Mouse (Mus musculus) heart, embryonic 15.5 days (tissue): ENCODE data around the gene Tor4a. TPM values are rescaled to one million over a fixed set of nuclear protein-coding genes. Genes with fewer than 3 reads are reported as not detected.

ENCODE experiments used
- ATAC-seq: fragments of 200-750 bp; cut with Nextera tagmentation; replicated peaks from 2 replicates; pipeline ENCODE4 v1.8.0; 2017; ENCODE audit warnings: low read depth, moderate TSS enrichment; ENCODE audit not compliant: insufficient number of reproducible peaks, insufficient read depth, low FRiP score
- H3K27ac ChIP-seq: fragments of 300-500 bp; sonication (generic); 2 replicates; pipeline ENCODE4 v1.5.1; 2015; ENCODE audit warnings: mild to moderate bottlenecking, inconsistent platforms
- H3K27me3 ChIP-seq: fragments of 300-500 bp; sonication (generic); 2 replicates; pipeline ENCODE4 v1.6.1; 2015; ENCODE audit warnings: inconsistent platforms
- H3K36me3 ChIP-seq: fragments of 300-500 bp; sonication (generic); 2 replicates; pipeline ENCODE4 v1.6.1; 2015; ENCODE audit warnings: mild to moderate bottlenecking, inconsistent platforms
- H3K4me1 ChIP-seq: fragments of 300-500 bp; sonication (generic); replicated peaks from 2 replicates; pipeline ENCODE4 v1.6.1; 2015; ENCODE audit warnings: inconsistent platforms
- H3K4me2 ChIP-seq: fragments of 300-500 bp; sonication (generic); 2 replicates; pipeline ENCODE4 v1.6.1; 2015; ENCODE audit warnings: inconsistent platforms, mild to moderate bottlenecking, moderate library complexity
- H3K4me3 ChIP-seq: fragments of 300-500 bp; sonication (generic); 2 replicates; pipeline ENCODE4 v1.5.1; 2015; ENCODE audit warnings: mild to moderate bottlenecking, inconsistent platforms
- H3K9ac ChIP-seq: fragments of 300-500 bp; sonication (generic); 2 replicates; pipeline ENCODE4 v1.6.1; 2015; ENCODE audit warnings: mild to moderate bottlenecking, inconsistent platforms
- H3K9me3 ChIP-seq: fragments of 300-500 bp; sonication (generic); replicated peaks from 2 replicates; pipeline ENCODE4 v1.6.1; 2016; ENCODE audit warnings: inconsistent platforms
- WGBS: fragments of 180-500 bp; shearing (Covaris S2); methylation state at CpG from one replicate; pipeline ENCODE4 v1.1.7; 2015; ENCODE audit warnings: mixed read lengths; 5-methylcytosine and 5-hydroxymethylcytosine counted together
- polyA plus RNA-seq: library from polyadenylated mRNA; unstranded; fragments of >200 nt; fragmentation: Nextera tagmentation; extraction: Ambion mirVana; gene quantifications from 2 replicates; pipeline ENCODE4 v1.2.1, GENCODE M21; 2015

The Tor4a gene
- polyA plus RNA-seq, 1 experiment from 2014 or later, result 5.8 TPM

GRCm38 (mm10) chr2:25207593-25207992, 10.9 kb upstream of the Tor4a start:
- peaks cover 20% of the 10 kb centered on the region for H3K4me1 ChIP-seq
- H3K27ac ChIP-seq, result no peak overlapping the region
- H3K36me3 ChIP-seq, result peaks cover 58% of the 10 kb centered on the region
- H3K4me2 ChIP-seq, result no peak overlapping the region
- no peaks in the 10 kb centered on the region for H3K9me3 ChIP-seq
- H3K9ac ChIP-seq, result no peak overlapping the region
- H3K4me3 ChIP-seq, result no peak overlapping the region
- WGBS, result 86% methylated on average over 1 of the region's 1 CpGs
- H3K27me3 ChIP-seq, result no peaks in the 10 kb centered on the region
- ATAC-seq, result no peak

- Histone ChIP-seq H3K4me2 (no peak overlapping the region), H3K4me1 (no peaks in the 10 kb centered on the region), H3K27me3 (no peaks in the 10 kb centered on the region), H3K4me3 (no peak overlapping the region), H3K27ac (no peak overlapping the region), H3K9ac (no peak overlapping the region), H3K9me3 (no peaks in the 10 kb centered on the region), H3K36me3 (peaks cover 87% of the 10 kb centered on the region)
- no peak for ATAC-seq
- 62% methylated on average over 4 of the region's 4 CpGs for WGBS
These were observed 7.0 kb upstream of the Tor4a start for GRCm38 (mm10) chr2:25203631-25204214.

- peaks cover 65% of the 10 kb centered on the region for H3K36me3 ChIP-seq
- 87% methylated on average over 2 of the region's 2 CpGs for WGBS
These were observed 3.9 kb upstream of the Tor4a start for GRCm38 (mm10) chr2:25200631-25201030.

GRCm38 (mm10) chr2:25197946-25198345, 1.3 kb upstream of the Tor4a start:
- ATAC-seq, result no peak
- no peak overlapping the region for H3K9ac ChIP-seq
- peaks cover 21% of the 10 kb centered on the region for H3K27me3 ChIP-seq
- no peak overlapping the region for H3K4me3 ChIP-seq
- no peak overlapping the region for H3K4me2 ChIP-seq
- peaks cover 38% of the 10 kb centered on the region for H3K36me3 ChIP-seq
- H3K27ac ChIP-seq, result peak overlapping the region; percentile 82
- peaks cover 45% of the 10 kb centered on the region for H3K4me1 ChIP-seq
- no peaks in the 10 kb centered on the region for H3K9me3 ChIP-seq

More at GRCm38 (mm10) chr2:25200631-25201030, 3.9 kb upstream of the Tor4a start:
- Histone ChIP-seq H3K4me3 (no peak overlapping the region), H3K9me3 (no peaks in the 10 kb centered on the region), H3K27ac (no peak overlapping the region), H3K4me2 (no peak overlapping the region), H3K4me1 (peaks cover 19% of the 10 kb centered on the region), H3K27me3 (peaks cover 8% of the 10 kb centered on the region), H3K9ac (no peak overlapping the region)
- no peak for ATAC-seq

GRCm38 (mm10) chr2:25197191-25197590, 505 bp upstream of the Tor4a start:
- Histone ChIP-seq H3K9me3 (no peaks in the 10 kb centered on the region), H3K27ac (peak overlapping the region; percentile 82), H3K36me3 (peaks cover 31% of the 10 kb centered on the region), H3K4me1 (peaks cover 45% of the 10 kb centered on the region), H3K27me3 (peaks cover 21% of the 10 kb centered on the region), H3K4me3 (peak overlapping the region; percentile 47; the same call in 1 of the 2 replicates), H3K4me2 (peak overlapping the region; percentile 58), H3K9ac (no peak overlapping the region)
- ATAC-seq, result no peak
- WGBS, result 27% methylated on average over 2 of the region's 2 CpGs

- ATAC-seq, result no peak
These were observed 1.2 kb downstream of the Tor4a start for GRCm38 (mm10) chr2:25195211-25196156.

GRCm38 (mm10) chr2:25194486-25195171, 2.1 kb downstream of the Tor4a start:
- no peak for ATAC-seq
- peaks cover 21% of the 10 kb centered on the region for H3K27me3 ChIP-seq
- H3K36me3 ChIP-seq, result peaks cover 5% of the 10 kb centered on the region; the same call in 1 of the 2 replicates
- peak overlapping the region; percentile 82; the same call in 1 of the 2 replicates for H3K27ac ChIP-seq
- H3K4me1 ChIP-seq, result peaks cover 45% of the 10 kb centered on the region
- 73% methylated on average over 17 of the region's 17 CpGs for WGBS
- 0 out of 2 replicates have a peak overlapping the region, but pooled peaks have one; percentile 37 for H3K9ac ChIP-seq
- H3K9me3 ChIP-seq, result no peaks in the 10 kb centered on the region
- peak overlapping the region; percentile 58 for H3K4me2 ChIP-seq
- H3K4me3 ChIP-seq, result peak overlapping the region; percentile 47

More at GRCm38 (mm10) chr2:25195211-25196156, 1.2 kb downstream of the Tor4a start:
- H3K9ac ChIP-seq, result peak overlapping the region; percentile 37
- 15% methylated on average over 55 of the region's 55 CpGs for WGBS
- H3K4me3 ChIP-seq, result peak overlapping the region; percentile 47
- H3K9me3 ChIP-seq, result no peaks in the 10 kb centered on the region
- peaks cover 14% of the 10 kb centered on the region for H3K36me3 ChIP-seq
- peak overlapping the region; percentile 82 for H3K27ac ChIP-seq
- peaks cover 21% of the 10 kb centered on the region for H3K27me3 ChIP-seq
- peaks cover 45% of the 10 kb centered on the region for H3K4me1 ChIP-seq
- H3K4me2 ChIP-seq, result peak overlapping the region; percentile 58

GRCm38 (mm10) chr2:25194006-25194405, 2.7 kb downstream of the Tor4a start:
- peaks cover 45% of the 10 kb centered on the region for H3K4me1 ChIP-seq
- WGBS, result 61% methylated on average over 5 of the region's 5 CpGs
- no peak for ATAC-seq
- peak overlapping the region; percentile 58 for H3K4me2 ChIP-seq
- no peak overlapping the region for H3K9ac ChIP-seq
- no peaks in the 10 kb centered on the region for H3K9me3 ChIP-seq
- H3K4me3 ChIP-seq, result peak overlapping the region; percentile 47; the same call in 1 of the 2 replicates
- H3K27me3 ChIP-seq, result peaks cover 21% of the 10 kb centered on the region
- peaks cover 1% of the 10 kb centered on the region; the same call in 1 of the 2 replicates for H3K36me3 ChIP-seq
- H3K27ac ChIP-seq, result 0 out of 2 replicates have a peak overlapping the region, but pooled peaks have one; percentile 24

- no peak overlapping the region for H3K9ac ChIP-seq
These were observed 3.3 kb downstream of the Tor4a start for GRCm38 (mm10) chr2:25193330-25193770.

GRCm38 (mm10) chr2:25187841-25188240, 8.8 kb downstream of the Tor4a start:
- Histone ChIP-seq H3K9me3 (no peaks in the 10 kb centered on the region), H3K4me2 (no peak overlapping the region), H3K27me3 (peaks cover 5% of the 10 kb centered on the region; the same call in 1 of the 2 replicates), H3K9ac (no peak overlapping the region), H3K4me1 (peaks cover 22% of the 10 kb centered on the region), H3K4me3 (no peak overlapping the region), H3K27ac (no peak overlapping the region), H3K36me3 (no peaks in the 10 kb centered on the region)
- ATAC-seq, result no peak
- 82% methylated on average over 6 of the region's 6 CpGs for WGBS

More at GRCm38 (mm10) chr2:25193330-25193770, 3.3 kb downstream of the Tor4a start:
- Histone ChIP-seq H3K4me1 (peaks cover 45% of the 10 kb centered on the region), H3K36me3 (no peaks in the 10 kb centered on the region), H3K27me3 (peaks cover 21% of the 10 kb centered on the region), H3K27ac (0 out of 2 replicates have a peak overlapping the region, but pooled peaks have one; percentile 24), H3K4me3 (0 out of 2 replicates have a peak overlapping the region, but pooled peaks have one; percentile 1), H3K9me3 (no peaks in the 10 kb centered on the region), H3K4me2 (peak overlapping the region; percentile 58; the same call in 1 of the 2 replicates)
- peak; percentile 58; the same call in 1 of the 2 replicates for ATAC-seq
- 3% methylated on average over 6 of the region's 6 CpGs for WGBS
